Mouse (Mus musculus): Measurements from ENCODE around the gene Rex1bd. TPM values are rescaled to one million over a fixed set of nuclear protein-coding genes. Genes with fewer than 3 reads are reported as not detected.

Rex1bd gene
- polyA plus RNA-seq, 1 experiment from 2014 or later = 134 TPM

DNA sequence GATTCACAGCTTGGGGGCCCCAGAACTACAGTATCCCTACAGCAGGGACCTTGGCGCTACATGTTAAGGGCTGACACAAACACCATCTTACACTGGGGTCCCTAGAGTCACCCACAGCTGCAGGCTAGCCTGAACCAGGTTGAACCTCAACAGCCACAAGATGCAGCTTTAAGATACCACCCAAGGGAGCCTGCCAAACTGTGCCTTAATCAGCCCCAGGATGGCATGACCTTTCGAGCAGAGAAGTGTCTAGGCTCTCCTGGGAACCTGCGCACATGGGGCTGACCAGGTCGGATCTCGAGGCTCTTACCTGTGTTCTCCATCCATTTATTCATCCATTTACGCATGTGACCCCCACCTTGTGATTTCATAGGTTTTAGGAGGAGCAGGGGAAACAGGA lies 48.7 kb downstream of the Rex1bd start:
- Histone ChIP-seq H3K4me2 (replicated peaks) (no peak overlapping the region), H3K36me3 (no peaks in the 10 kb centered on the region), H3K27me3 (peaks cover 5% of the 10 kb centered on the region; the same call in 1 of the 2 replicates), H3K4me3 (no peak overlapping the region), H3K27ac (replicated peaks) (no peak overlapping the region), H3K9me3 (0 out of 2 replicates have a peak, but pooled peaks cover 3% of the 10 kb centered on the region), H3K4me1 (no peaks in the 10 kb centered on the region), H3K9ac (replicated peaks) (no peak overlapping the region)
- no peak for ATAC-seq (ENCODE audit: low FRiP score, low read depth)
- 95% methylated on average over 6 of the region's 6 CpGs for WGBS

DNA sequence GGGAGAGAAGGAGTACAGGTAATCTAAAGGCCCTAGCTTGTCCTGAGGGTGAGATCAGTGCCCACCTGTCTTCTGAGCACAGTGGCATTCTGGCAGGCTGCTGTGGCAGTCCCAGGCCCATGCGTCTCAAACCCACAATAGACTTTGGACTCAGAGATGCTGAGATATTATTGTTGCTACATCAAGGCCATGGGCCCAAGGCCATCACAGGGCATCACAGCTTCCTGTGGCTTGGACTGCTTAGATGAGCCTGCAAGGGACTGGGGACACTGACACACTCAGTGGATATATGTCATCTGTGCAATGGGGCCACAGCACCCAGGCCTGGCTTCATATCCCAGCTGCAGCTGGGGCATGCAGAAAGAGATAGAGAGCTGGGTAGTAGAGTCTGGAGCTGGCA lies 49.6 kb downstream of the Rex1bd start:
- H3K9me3 ChIP-seq = 0 out of 2 replicates have a peak, but pooled peaks cover 3% of the 10 kb centered on the region
- H3K27ac ChIP-seq (replicated peaks) = no peak overlapping the region
- 100% methylated on average over 1 of the region's 1 CpGs for WGBS
- H3K4me1 ChIP-seq = no peaks in the 10 kb centered on the region
- H3K27me3 ChIP-seq = peaks cover 11% of the 10 kb centered on the region; the same call in 1 of the 2 replicates
- H3K36me3 ChIP-seq = peaks cover 6% of the 10 kb centered on the region
- H3K4me3 ChIP-seq = no peak overlapping the region
- no peak for ATAC-seq (ENCODE audit: low FRiP score, low read depth)
- no peak overlapping the region for H3K9ac ChIP-seq (replicated peaks)
- no peak overlapping the region for H3K4me2 ChIP-seq (replicated peaks)

Other genes starting within 250 kb of the Rex1bd start
- 99.6 and 100 TPM in 2 replicates for gene Homer3, start 223.9 kb downstream of the Rex1bd start, polyA plus RNA-seq (2016; fragmentation: Nextera tagmentation; extraction: Ambion mirVana)
- gene Ddx49, start 204.3 kb downstream of the Rex1bd start, polyA plus RNA-seq (2016; fragmentation: Nextera tagmentation; extraction: Ambion mirVana) = 47.1 and 53.8 TPM in 2 replicates
- gene Cope, start 204.2 kb downstream of the Rex1bd start, polyA plus RNA-seq (2016; fragmentation: Nextera tagmentation; extraction: Ambion mirVana) = 222 and 235 TPM in 2 replicates
- 15.3 and 17.1 TPM in 2 replicates for gene Cers1, start 191.0 kb downstream of the Rex1bd start, polyA plus RNA-seq (2016; fragmentation: Nextera tagmentation; extraction: Ambion mirVana)
- gene Gdf1, start 176.9 kb downstream of the Rex1bd start, polyA plus RNA-seq (2016; fragmentation: Nextera tagmentation; extraction: Ambion mirVana) = 3.7 and 4.5 TPM in 2 replicates
- gene Upf1, start 153.5 kb downstream of the Rex1bd start, polyA plus RNA-seq (2016; fragmentation: Nextera tagmentation; extraction: Ambion mirVana) = 32.8 and 38.0 TPM in 2 replicates
- gene Comp, start 133.2 kb downstream of the Rex1bd start, polyA plus RNA-seq (2016; fragmentation: Nextera tagmentation; extraction: Ambion mirVana) = 0.23 TPM in 1 of 2 replicates, not detected in the other
- 22.8 and 23.6 TPM in 2 replicates for gene Crtc1, start 67.2 kb downstream of the Rex1bd start, polyA plus RNA-seq (2016; fragmentation: Nextera tagmentation; extraction: Ambion mirVana)
- gene Klhl26, start 29.8 kb downstream of the Rex1bd start, polyA plus RNA-seq (2016; fragmentation: Nextera tagmentation; extraction: Ambion mirVana) = 17.8 and 18.5 TPM in 2 replicates
- gene Tmem59l, start 19.4 kb downstream of the Rex1bd start, polyA plus RNA-seq (2016; fragmentation: Nextera tagmentation; extraction: Ambion mirVana) = 19.3 and 21.7 TPM in 2 replicates
- gene Crlf1, start 13.6 kb downstream of the Rex1bd start, polyA plus RNA-seq (2016; fragmentation: Nextera tagmentation; extraction: Ambion mirVana) = 0.92 and 1.6 TPM in 2 replicates
- 748 and 749 TPM in 2 replicates for gene Uba52, start 4.0 kb upstream of the Rex1bd start, polyA plus RNA-seq (2016; fragmentation: Nextera tagmentation; extraction: Ambion mirVana)
- 326 and 332 TPM in 2 replicates for gene Fkbp8, start 21.0 kb upstream of the Rex1bd start, polyA plus RNA-seq (2016; fragmentation: Nextera tagmentation; extraction: Ambion mirVana)
- 52.1 and 52.7 TPM in 2 replicates for gene Kxd1, start 21.2 kb upstream of the Rex1bd start, polyA plus RNA-seq (2016; fragmentation: Nextera tagmentation; extraction: Ambion mirVana)
- 18.7 and 21.6 TPM in 2 replicates for gene Ell, start 32.7 kb upstream of the Rex1bd start, polyA plus RNA-seq (2016; fragmentation: Nextera tagmentation; extraction: Ambion mirVana)
- 107 and 112 TPM in 2 replicates for gene Isyna1, start 87.6 kb upstream of the Rex1bd start, polyA plus RNA-seq (2016; fragmentation: Nextera tagmentation; extraction: Ambion mirVana)
- 115 and 118 TPM in 2 replicates for gene Ssbp4, start 102.1 kb upstream of the Rex1bd start, polyA plus RNA-seq (2016; fragmentation: Nextera tagmentation; extraction: Ambion mirVana)
- 1.0 and 1.6 TPM in 2 replicates for gene Lrrc25, start 109.4 kb upstream of the Rex1bd start, polyA plus RNA-seq (2016; fragmentation: Nextera tagmentation; extraction: Ambion mirVana)
- 0.17 TPM in 1 of 2 replicates, not detected in the other for gene Gdf15, start 125.7 kb upstream of the Rex1bd start, polyA plus RNA-seq (2016; fragmentation: Nextera tagmentation; extraction: Ambion mirVana)
- gene Pgpep1, start 153.6 kb upstream of the Rex1bd start, polyA plus RNA-seq (2016; fragmentation: Nextera tagmentation; extraction: Ambion mirVana) = 82.7 and 93.7 TPM in 2 replicates
- gene Lsm4, start 166.5 kb upstream of the Rex1bd start, polyA plus RNA-seq (2016; fragmentation: Nextera tagmentation; extraction: Ambion mirVana) = 255 and 263 TPM in 2 replicates
- 206 and 213 TPM in 2 replicates for gene Jund, start 192.2 kb upstream of the Rex1bd start, polyA plus RNA-seq (2016; fragmentation: Nextera tagmentation; extraction: Ambion mirVana)
- 0.04 TPM in 1 of 2 replicates, not detected in the other for gene Iqcn, start 196.7 kb upstream of the Rex1bd start, polyA plus RNA-seq (2016; fragmentation: Nextera tagmentation; extraction: Ambion mirVana)
- gene Gm3336, start 211.8 kb upstream of the Rex1bd start, polyA plus RNA-seq (2016; fragmentation: Nextera tagmentation; extraction: Ambion mirVana) = not detected in 2 replicates
- 0.15 and 0.39 TPM in 2 replicates for gene Pde4c, start 217.0 kb upstream of the Rex1bd start, polyA plus RNA-seq (2016; fragmentation: Nextera tagmentation; extraction: Ambion mirVana)
- gene Rab3a, start 247.9 kb upstream of the Rex1bd start, polyA plus RNA-seq (2016; fragmentation: Nextera tagmentation; extraction: Ambion mirVana) = 98.9 and 102 TPM in 2 replicates

Data from midbrain, embryonic 12.5 days (tissue).